Mouse (Mus musculus) heart, embryonic 16.5 days (tissue): ENCODE data around the gene Pdpk1. TPM values are rescaled to one million over a fixed set of nuclear protein-coding genes. Genes with fewer than 3 reads are reported as not detected.
A peak's percentile ranks its signal among the peaks of the same experiment; 100 is the strongest.

Source experiments
- ATAC-seq: fragments of 200-750 bp; cut with Nextera tagmentation; replicated peaks from 2 replicates; pipeline ENCODE4 v1.8.0; 2017; ENCODE audit warnings: moderate number of reproducible peaks; ENCODE audit not compliant: insufficient read depth, low FRiP score; ENCODE audit errors: extremely low read depth
- H3K27ac ChIP-seq: fragments of 300-500 bp; sonication (generic); 2 replicates; pipeline ENCODE4 v1.5.1; 2014; ENCODE audit warnings: mild to moderate bottlenecking, low read length, control low read depth, moderate library complexity
- H3K27me3 ChIP-seq: fragments of 300-500 bp; sonication (generic); 2 replicates; pipeline ENCODE4 v1.6.1; 2014; ENCODE audit warnings: low read length, mixed read lengths; ENCODE audit not compliant: control insufficient read depth, insufficient read depth
- H3K36me3 ChIP-seq: fragments of 300-500 bp; sonication (generic); 2 replicates; pipeline ENCODE4 v1.6.1; 2014; ENCODE audit not compliant: control insufficient read depth, insufficient read depth
- H3K4me1 ChIP-seq: fragments of 300-500 bp; sonication (generic); 2 replicates; pipeline ENCODE4 v1.6.1; 2014; ENCODE audit warnings: low read length, mixed read lengths; ENCODE audit not compliant: control insufficient read depth, insufficient read depth
- H3K4me2 ChIP-seq: fragments of 300-500 bp; sonication (generic); 2 replicates; pipeline ENCODE4 v1.6.1; 2014; ENCODE audit warnings: low read depth, mild to moderate bottlenecking, control low read depth, low read length
- H3K4me3 ChIP-seq: fragments of 300-500 bp; sonication (generic); 2 replicates; pipeline ENCODE4 v1.5.1; 2014; ENCODE audit warnings: mild to moderate bottlenecking, control low read depth, low read length
- H3K9ac ChIP-seq: fragments of 300-500 bp; sonication (generic); 2 replicates; pipeline ENCODE4 v1.6.1; 2014; ENCODE audit warnings: low read length, control low read depth
- H3K9me3 ChIP-seq: fragments of 300-500 bp; sonication (generic); replicated peaks from 2 replicates; pipeline ENCODE4 v1.6.1; 2016; ENCODE audit warnings: low read length; ENCODE audit not compliant: control insufficient read depth
- WGBS: fragments of 180-500 bp; shearing (Covaris S2); extraction: QIAGEN DNeasy Blood & Tissue Kit; methylation state at CpG from one replicate; pipeline ENCODE4 v1.1.7; 2014; 5-methylcytosine and 5-hydroxymethylcytosine counted together
- polyA plus RNA-seq: library from polyadenylated mRNA; unstranded; fragments of >200 nt; fragmentation: Nextera tagmentation; extraction: Ambion mirVana; gene quantifications from 2 replicates; pipeline ENCODE4 v1.2.1, GENCODE M21; 2015

Pdpk1 gene
- 40.1 and 40.5 TPM in 2 replicates for polyA plus RNA-seq

DNA sequence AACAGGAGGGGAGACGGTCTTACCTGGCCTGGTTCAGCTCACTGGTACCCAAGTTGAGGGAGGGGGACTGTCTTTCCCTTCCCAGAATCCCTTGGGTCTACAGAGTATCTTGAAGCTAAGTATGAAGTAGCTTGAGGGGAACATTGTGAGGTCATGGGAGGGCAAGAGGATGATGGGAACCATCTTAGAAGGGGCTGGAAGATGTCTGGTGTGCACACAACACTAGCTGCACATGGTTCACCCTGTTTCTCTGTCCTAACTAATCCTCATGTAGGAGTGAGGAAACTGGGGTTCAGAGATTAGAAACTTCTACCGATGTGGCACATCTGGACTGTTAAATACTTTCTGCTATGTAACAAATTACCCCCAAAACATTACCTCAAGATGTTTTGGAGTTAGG, at the start of gene Pdpk1:
Gene Pdpk1 (minus strand): TSS at position 101 of the 400 bp plus-strand sequence.
- H3K4me2 ChIP-seq, result peak within 1 kb of the TSS; percentile 80
- H3K4me3 ChIP-seq, result peak within 1 kb of the TSS; percentile 52
- no peaks in the 10 kb centered on the region for H3K9me3 ChIP-seq
- no peaks in the 10 kb centered on the region for H3K27me3 ChIP-seq
- ATAC-seq, result no peak
- peak within 1 kb of the TSS; percentile 58 for H3K9ac ChIP-seq
- WGBS, result 85% methylated on average over 2 of the region's 2 CpGs
- H3K36me3 ChIP-seq, result no peaks in the 10 kb centered on the region
- H3K27ac ChIP-seq, result no peak within 1 kb of the TSS
- peaks cover 4% of the 10 kb centered on the region; the same call in 1 of the 2 replicates for H3K4me1 ChIP-seq

DNA sequence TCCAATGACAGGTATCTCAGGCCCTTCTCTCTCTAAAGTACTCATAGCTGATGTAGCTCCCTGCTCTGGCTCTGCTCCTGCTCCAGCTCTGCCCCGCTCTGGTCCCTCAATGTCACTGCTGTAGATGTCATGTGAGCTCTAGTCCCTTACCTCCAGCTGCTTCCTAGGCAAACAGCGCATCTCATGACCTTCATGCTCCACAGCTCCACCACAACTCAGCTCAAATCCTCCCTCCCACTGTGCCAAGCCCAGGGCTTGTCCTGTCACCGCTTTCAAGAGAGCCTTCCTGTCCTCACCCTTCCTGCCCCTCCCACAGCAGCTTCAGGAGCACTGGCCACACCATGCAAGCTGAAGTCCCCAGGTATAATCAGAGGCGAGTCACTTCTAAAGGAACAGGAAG, 49.0 kb upstream of the Pdpk1 start:
- Histone ChIP-seq H3K9me3 (no peaks in the 10 kb centered on the region), H3K9ac (no peak overlapping the region), H3K4me2 (no peak overlapping the region), H3K36me3 (no peaks in the 10 kb centered on the region), H3K27ac (0 out of 2 replicates have a peak overlapping the region, but pooled peaks have one; percentile 8), H3K27me3 (no peaks in the 10 kb centered on the region), H3K4me1 (peaks cover 37% of the 10 kb centered on the region), H3K4me3 (no peak overlapping the region)
- ATAC-seq, result peak; percentile 41; the same call in 1 of the 2 replicates
- WGBS, result 35% methylated on average over 4 of the region's 4 CpGs

DNA sequence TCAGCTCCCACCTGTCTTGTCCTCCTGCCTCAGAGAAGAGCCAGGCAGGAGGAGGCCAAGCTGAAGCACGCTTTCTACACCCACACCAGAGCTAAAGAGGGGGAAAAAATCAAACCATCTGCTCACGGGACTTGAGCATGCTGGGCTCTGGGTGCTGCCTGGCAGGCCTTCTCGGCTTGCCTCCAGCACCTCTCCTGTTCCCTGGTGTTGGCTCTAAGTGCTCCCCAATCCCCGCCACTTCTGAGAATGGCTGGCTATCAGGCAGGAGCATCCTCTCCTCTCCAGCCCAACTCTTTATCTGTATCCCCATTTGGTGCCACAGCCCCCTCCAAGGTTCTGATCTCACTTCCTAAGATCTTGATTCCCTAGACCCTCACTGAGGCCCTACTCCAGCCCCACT, 48.5 kb upstream of the Pdpk1 start:
- Histone ChIP-seq H3K27me3 (no peaks in the 10 kb centered on the region), H3K4me3 (no peak overlapping the region), H3K9ac (no peak overlapping the region), H3K4me1 (peaks cover 33% of the 10 kb centered on the region), H3K4me2 (no peak overlapping the region), H3K27ac (no peak overlapping the region), H3K9me3 (no peaks in the 10 kb centered on the region), H3K36me3 (no peaks in the 10 kb centered on the region)
- WGBS, result 74% methylated on average over 4 of the region's 4 CpGs
- no peak for ATAC-seq

DNA sequence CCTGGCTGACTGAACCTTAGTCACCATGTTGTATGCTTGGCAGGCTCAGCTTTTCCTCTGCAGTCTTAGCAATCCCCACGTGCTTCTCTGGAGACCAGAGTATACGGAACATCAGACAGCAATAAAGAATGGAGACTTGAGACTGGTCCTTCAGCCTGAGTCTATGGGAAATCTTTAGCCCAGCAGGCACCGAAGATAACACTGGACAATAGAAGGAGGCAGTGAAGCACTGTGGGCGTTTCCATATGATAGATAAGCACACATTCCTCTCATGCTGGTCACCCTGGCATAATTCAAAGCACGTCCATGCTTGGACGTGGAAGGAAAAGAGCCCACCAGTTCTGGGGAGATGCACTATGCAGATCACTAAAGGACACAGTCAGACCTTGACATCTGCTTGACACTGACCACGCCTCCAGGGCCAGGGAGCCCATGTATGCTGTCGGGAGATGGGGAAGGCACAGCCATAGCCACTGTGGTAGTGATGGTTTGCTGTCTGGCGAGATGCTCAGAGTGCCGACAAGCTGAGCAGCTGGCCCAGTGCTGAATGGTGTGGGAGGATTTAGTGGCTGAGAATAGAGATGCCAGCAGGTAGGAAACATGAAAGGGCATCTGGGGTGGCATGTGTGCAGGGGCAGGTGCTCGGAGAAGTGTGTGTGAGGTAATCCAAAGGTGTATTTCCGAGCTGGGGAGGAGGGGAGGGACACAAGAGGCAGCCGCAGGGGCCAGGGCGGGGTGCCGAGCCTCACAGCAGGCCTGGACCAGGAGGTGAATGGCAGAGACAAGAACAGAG, 46.5 kb upstream of the Pdpk1 start:
- Histone ChIP-seq H3K4me3 (no peak overlapping the region), H3K27ac (no peak overlapping the region), H3K4me1 (peaks cover 30% of the 10 kb centered on the region), H3K4me2 (no peak overlapping the region), H3K9ac (no peak overlapping the region), H3K9me3 (no peaks in the 10 kb centered on the region), H3K27me3 (no peaks in the 10 kb centered on the region), H3K36me3 (no peaks in the 10 kb centered on the region)
- ATAC-seq, result no peak
- WGBS, result 40% methylated on average over 15 of the region's 15 CpGs

GRCm38 (mm10) chr17:24195349-24195748, 44.6 kb upstream of the Pdpk1 start:
- no peak for ATAC-seq
- 64% methylated on average over 2 of the region's 2 CpGs for WGBS
- no peaks in the 10 kb centered on the region for H3K36me3 ChIP-seq
- H3K9me3 ChIP-seq, result no peaks in the 10 kb centered on the region
- no peak overlapping the region for H3K4me3 ChIP-seq
- peaks cover 37% of the 10 kb centered on the region for H3K4me1 ChIP-seq
- H3K4me2 ChIP-seq, result no peak overlapping the region
- no peak overlapping the region for H3K27ac ChIP-seq
- H3K9ac ChIP-seq, result no peak overlapping the region
- H3K27me3 ChIP-seq, result no peaks in the 10 kb centered on the region

DNA sequence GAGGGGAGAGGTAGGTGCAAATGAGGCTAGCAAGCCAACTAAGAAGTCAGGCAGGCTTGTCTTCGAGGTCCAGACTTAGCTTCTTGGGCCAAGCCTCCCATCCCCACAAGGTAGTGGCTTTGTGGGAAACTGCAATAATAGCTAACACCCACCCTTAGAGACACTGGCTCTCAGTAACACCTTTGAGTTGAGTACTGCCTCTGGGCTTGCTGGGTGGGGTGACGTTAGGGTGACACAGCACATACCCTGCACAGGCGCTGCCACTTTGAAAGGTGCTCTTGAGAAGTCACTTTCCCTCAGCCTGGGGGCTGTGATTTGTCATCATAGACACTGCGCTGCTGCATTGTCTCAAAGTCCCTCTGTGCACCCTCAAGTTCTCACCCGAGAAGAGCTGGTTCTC, 43.0 kb upstream of the Pdpk1 start:
- Histone ChIP-seq H3K27me3 (no peaks in the 10 kb centered on the region), H3K4me2 (no peak overlapping the region), H3K27ac (no peak overlapping the region), H3K4me1 (peaks cover 27% of the 10 kb centered on the region), H3K9ac (0 out of 2 replicates have a peak overlapping the region, but pooled peaks have one; percentile 38), H3K4me3 (no peak overlapping the region), H3K9me3 (no peaks in the 10 kb centered on the region), H3K36me3 (0 out of 2 replicates have a peak, but pooled peaks cover 2% of the 10 kb centered on the region)
- no peak for ATAC-seq
- WGBS, result 66% methylated on average over 5 of the region's 5 CpGs

- ATAC-seq, result no peak
- H3K27me3 ChIP-seq, result no peaks in the 10 kb centered on the region
- WGBS, result 84% methylated on average over 8 of the region's 8 CpGs
- H3K36me3 ChIP-seq, result 0 out of 2 replicates have a peak, but pooled peaks cover 2% of the 10 kb centered on the region
- H3K27ac ChIP-seq, result no peak overlapping the region
- no peaks in the 10 kb centered on the region for H3K9me3 ChIP-seq
- H3K4me2 ChIP-seq, result no peak overlapping the region
- H3K9ac ChIP-seq, result no peak overlapping the region
- no peak overlapping the region for H3K4me3 ChIP-seq
- peaks cover 27% of the 10 kb centered on the region for H3K4me1 ChIP-seq
Measured at GRCm38 (mm10) chr17:24193268-24193667, 42.5 kb upstream of the Pdpk1 start.

- ATAC-seq, result no peak
- Histone ChIP-seq H3K36me3 (0 out of 2 replicates have a peak, but pooled peaks cover 2% of the 10 kb centered on the region), H3K4me3 (no peak overlapping the region), H3K4me2 (no peak overlapping the region), H3K9ac (no peak overlapping the region; the same call in 1 of the 2 replicates), H3K27ac (no peak overlapping the region), H3K4me1 (peaks cover 27% of the 10 kb centered on the region), H3K27me3 (no peaks in the 10 kb centered on the region), H3K9me3 (no peaks in the 10 kb centered on the region)
- WGBS, result 78% methylated on average over 8 of the region's 8 CpGs
Measured at GRCm38 (mm10) chr17:24192848-24193247, 42.1 kb upstream of the Pdpk1 start.

- Histone ChIP-seq H3K9ac (peak overlapping the region; percentile 49), H3K9me3 (no peaks in the 10 kb centered on the region), H3K27ac (no peak overlapping the region), H3K4me2 (no peak overlapping the region), H3K27me3 (no peaks in the 10 kb centered on the region), H3K4me1 (peaks cover 20% of the 10 kb centered on the region), H3K36me3 (0 out of 2 replicates have a peak, but pooled peaks cover 2% of the 10 kb centered on the region), H3K4me3 (no peak overlapping the region)
- ATAC-seq, result no peak
- WGBS, result 71% methylated on average over 4 of the region's 4 CpGs
Measured at GRCm38 (mm10) chr17:24191481-24191880, 40.8 kb upstream of the Pdpk1 start.
